Mouse (Mus musculus) forebrain, embryonic 10.5 days (tissue): Measurements from ENCODE around the gene Susd4. TPM values are rescaled to one million over a fixed set of nuclear protein-coding genes. Genes with fewer than 3 reads are reported as not detected.

Experiments used
- DNase-seq: peaks from one replicate; pipeline ENCODE4 v3.0.0-alpha.2; 2017; ENCODE audit warnings: low spot score; ENCODE audit errors: extremely low spot score
- H3K27ac ChIP-seq: fragments of 300-500 bp; sonication (generic); 2 replicates; pipeline ENCODE4 v1.5.1; 2016; ENCODE audit warnings: mild to moderate bottlenecking
- H3K27me3 ChIP-seq: fragments of 300-500 bp; sonication (generic); 2 replicates; pipeline ENCODE4 v1.6.1; 2016; ENCODE audit warnings: mild to moderate bottlenecking; ENCODE audit not compliant: poor library complexity, severe bottlenecking
- H3K36me3 ChIP-seq: fragments of 300-500 bp; sonication (generic); replicated peaks from 2 replicates; pipeline ENCODE4 v1.6.1; 2016; ENCODE audit warnings: mild to moderate bottlenecking, moderate library complexity
- H3K4me1 ChIP-seq: fragments of 300-500 bp; sonication (generic); 2 replicates; pipeline ENCODE4 v1.6.1; 2016
- H3K4me3 ChIP-seq: fragments of 300-500 bp; sonication (generic); 2 replicates; pipeline ENCODE4 v1.5.1; 2016; ENCODE audit warnings: mild to moderate bottlenecking, moderate library complexity
- H3K9me3 ChIP-seq: fragments of 300-500 bp; sonication (generic); 2 replicates; pipeline ENCODE4 v1.6.1; 2016; ENCODE audit warnings: mild to moderate bottlenecking, moderate library complexity
- WGBS: fragments of 180-500 bp; shearing (Covaris S2); methylation state at CpG from one replicate; pipeline ENCODE4 v1.1.7; 2016; 5-methylcytosine and 5-hydroxymethylcytosine counted together
- polyA plus RNA-seq: library from polyadenylated mRNA; unstranded; fragments of >200 nt; fragmentation: Nextera tagmentation; extraction: Ambion mirVana; gene quantifications from 2 replicates; pipeline ENCODE4 v1.2.1, GENCODE M21; 2016

Gene Susd4
- polyA plus RNA-seq, 1 experiment from 2014 or later: 13.9 TPM

- Histone ChIP-seq H3K4me3 (no peak overlapping the region), H3K27me3 (no peaks in the 10 kb centered on the region), H3K36me3 (0 out of 2 replicates have a peak, but pooled peaks cover 3% of the 10 kb centered on the region), H3K4me1 (no peaks in the 10 kb centered on the region), H3K27ac (no peak overlapping the region), H3K9me3 (peaks cover 10% of the 10 kb centered on the region; the same call in 1 of the 2 replicates)
- 92% methylated on average over 5 of the region's 5 CpGs for WGBS
- DNase-seq: no peak
Observed at GRCm38 (mm10) chr1:182878156-182878555, 114.5 kb downstream of the Susd4 start.

GRCm38 (mm10) chr1:182878719-182879118 is 115.1 kb downstream of the Susd4 start:
- WGBS: 86% methylated on average over 4 of the region's 4 CpGs

GRCm38 (mm10) chr1:182881246-182881645 is 117.6 kb downstream of the Susd4 start:
- Histone ChIP-seq H3K4me3 (no peak overlapping the region), H3K9me3 (peaks cover 5% of the 10 kb centered on the region; the same call in 1 of the 2 replicates), H3K4me1 (no peaks in the 10 kb centered on the region), H3K27ac (no peak overlapping the region), H3K27me3 (no peaks in the 10 kb centered on the region), H3K36me3 (0 out of 2 replicates have a peak, but pooled peaks cover 3% of the 10 kb centered on the region)
- no peak for DNase-seq
- 87% methylated on average over 8 of the region's 8 CpGs for WGBS

More at GRCm38 (mm10) chr1:182878719-182879118, 115.1 kb downstream of the Susd4 start:
- Histone ChIP-seq H3K9me3 (peaks cover 5% of the 10 kb centered on the region; the same call in 1 of the 2 replicates), H3K4me1 (no peaks in the 10 kb centered on the region), H3K27ac (no peak overlapping the region), H3K27me3 (no peaks in the 10 kb centered on the region), H3K36me3 (0 out of 2 replicates have a peak, but pooled peaks cover 3% of the 10 kb centered on the region), H3K4me3 (no peak overlapping the region)
- DNase-seq: no peak

GRCm38 (mm10) chr1:182882611-182883010 is 119.0 kb downstream of the Susd4 start:
- H3K9me3 ChIP-seq: peaks cover 7% of the 10 kb centered on the region; the same call in 1 of the 2 replicates
- DNase-seq: no peak
- no peaks in the 10 kb centered on the region for H3K4me1 ChIP-seq
- no peak overlapping the region for H3K4me3 ChIP-seq
- WGBS: 86% methylated on average over 2 of the region's 2 CpGs
- H3K27ac ChIP-seq: no peak overlapping the region
- H3K36me3 ChIP-seq: 0 out of 2 replicates have a peak, but pooled peaks cover 3% of the 10 kb centered on the region
- no peaks in the 10 kb centered on the region for H3K27me3 ChIP-seq

- peak; percentile 36 for DNase-seq
- 76% methylated on average over 9 of the region's 9 CpGs for WGBS
- H3K4me3 ChIP-seq: no peak overlapping the region
- H3K36me3 ChIP-seq: no peaks in the 10 kb centered on the region
- H3K27ac ChIP-seq: no peak overlapping the region
- H3K9me3 ChIP-seq: no peaks in the 10 kb centered on the region
- H3K27me3 ChIP-seq: no peaks in the 10 kb centered on the region
- no peaks in the 10 kb centered on the region for H3K4me1 ChIP-seq
Observed at GRCm38 (mm10) chr1:182895698-182896097, 132.0 kb downstream of the Susd4 start.

- H3K4me1 ChIP-seq: no peaks in the 10 kb centered on the region
- WGBS: 74% methylated on average over 6 of the region's 6 CpGs
- H3K27me3 ChIP-seq: no peaks in the 10 kb centered on the region
- DNase-seq: no peak
- no peaks in the 10 kb centered on the region for H3K9me3 ChIP-seq
- H3K4me3 ChIP-seq: no peak overlapping the region
- no peak overlapping the region for H3K27ac ChIP-seq
- H3K36me3 ChIP-seq: no peaks in the 10 kb centered on the region
Observed at GRCm38 (mm10) chr1:182897071-182897470, 133.4 kb downstream of the Susd4 start.

GRCm38 (mm10) chr1:182897506-182898138 is 134.0 kb downstream of the Susd4 start:
- Histone ChIP-seq H3K4me1 (no peaks in the 10 kb centered on the region), H3K27ac (no peak overlapping the region), H3K36me3 (no peaks in the 10 kb centered on the region), H3K4me3 (no peak overlapping the region), H3K27me3 (no peaks in the 10 kb centered on the region), H3K9me3 (no peaks in the 10 kb centered on the region)
- no peak for DNase-seq
- WGBS: 82% methylated on average over 12 of the region's 12 CpGs

GRCm38 (mm10) chr1:182902095-182902494 is 138.4 kb downstream of the Susd4 start:
- DNase-seq: no peak
- Histone ChIP-seq H3K27ac (no peak overlapping the region), H3K36me3 (no peaks in the 10 kb centered on the region), H3K4me3 (no peak overlapping the region), H3K27me3 (no peaks in the 10 kb centered on the region), H3K9me3 (no peaks in the 10 kb centered on the region), H3K4me1 (peaks cover 7% of the 10 kb centered on the region)
- 72% methylated on average over 5 of the region's 5 CpGs for WGBS

- Histone ChIP-seq H3K4me1 (peaks cover 13% of the 10 kb centered on the region), H3K27ac (no peak overlapping the region), H3K9me3 (no peaks in the 10 kb centered on the region), H3K27me3 (no peaks in the 10 kb centered on the region), H3K4me3 (no peak overlapping the region), H3K36me3 (no peaks in the 10 kb centered on the region)
- DNase-seq: no peak
- WGBS: 93% methylated on average over 3 of the region's 3 CpGs
Observed at GRCm38 (mm10) chr1:182902906-182903305, 139.2 kb downstream of the Susd4 start.

GRCm38 (mm10) chr1:182905669-182906068 is 142.0 kb downstream of the Susd4 start:
- DNase-seq: no peak
- Histone ChIP-seq H3K4me3 (no peak overlapping the region), H3K36me3 (no peaks in the 10 kb centered on the region), H3K4me1 (peaks cover 29% of the 10 kb centered on the region), H3K27ac (no peak overlapping the region), H3K27me3 (peaks cover 6% of the 10 kb centered on the region; the same call in 1 of the 2 replicates), H3K9me3 (no peaks in the 10 kb centered on the region)
- 89% methylated on average over 3 of the region's 3 CpGs for WGBS

GRCm38 (mm10) chr1:182908050-182909036 is 144.7 kb downstream of the Susd4 start:
- Histone ChIP-seq H3K27me3 (peaks cover 6% of the 10 kb centered on the region; the same call in 1 of the 2 replicates), H3K36me3 (no peaks in the 10 kb centered on the region), H3K27ac (peak overlapping the region; percentile 35; the same call in 1 of the 2 replicates), H3K4me3 (no peak overlapping the region), H3K9me3 (peaks cover 5% of the 10 kb centered on the region; the same call in 1 of the 2 replicates), H3K4me1 (peaks cover 29% of the 10 kb centered on the region)
- peak; percentile 48 for DNase-seq
- whole genome bisulfite sequencing: 30% methylated on average over 14 of the region's 14 CpGs

GRCm38 (mm10) chr1:182909066-182909465 is 145.4 kb downstream of the Susd4 start:
- DNase-seq: no peak
- Histone ChIP-seq H3K4me1 (peaks cover 29% of the 10 kb centered on the region), H3K9me3 (peaks cover 5% of the 10 kb centered on the region; the same call in 1 of the 2 replicates), H3K36me3 (no peaks in the 10 kb centered on the region), H3K27ac (no peak overlapping the region; the same call in 1 of the 2 replicates), H3K27me3 (peaks cover 6% of the 10 kb centered on the region; the same call in 1 of the 2 replicates), H3K4me3 (no peak overlapping the region)
- 57% methylated on average over 3 of the region's 3 CpGs for WGBS
